Mouse (Mus musculus): ENCODE measurements at regions not wholly inside any gene's neighbourhood (a gene's known extent, or its start where the extent isn't known, plus 50 kb on each side); places are given as distances from the start of the nearest gene placed in this dataset.

DNA sequence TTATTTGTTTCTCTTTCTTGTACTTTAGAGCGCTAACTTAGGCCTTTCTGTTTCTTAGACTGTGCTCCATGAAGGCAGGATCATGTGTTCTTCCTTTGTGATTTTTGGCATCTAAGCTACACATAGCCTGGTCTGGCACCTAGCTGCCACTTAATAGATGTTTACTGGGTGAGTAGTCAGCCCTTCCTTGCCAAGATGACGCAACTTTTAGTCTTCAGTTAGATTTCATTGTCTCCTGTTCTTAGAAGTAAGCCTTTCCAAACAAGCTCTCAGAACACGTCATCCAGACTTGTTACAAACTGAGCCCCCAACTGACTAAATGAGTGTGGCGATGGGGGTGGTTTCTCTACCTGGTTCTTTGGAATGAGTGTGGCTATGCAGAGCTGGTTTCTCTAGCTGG is 85.4 kb upstream of the Rapgef5 start:
- DNase-seq (ENCODE audit: low spot score): no peak

DNA sequence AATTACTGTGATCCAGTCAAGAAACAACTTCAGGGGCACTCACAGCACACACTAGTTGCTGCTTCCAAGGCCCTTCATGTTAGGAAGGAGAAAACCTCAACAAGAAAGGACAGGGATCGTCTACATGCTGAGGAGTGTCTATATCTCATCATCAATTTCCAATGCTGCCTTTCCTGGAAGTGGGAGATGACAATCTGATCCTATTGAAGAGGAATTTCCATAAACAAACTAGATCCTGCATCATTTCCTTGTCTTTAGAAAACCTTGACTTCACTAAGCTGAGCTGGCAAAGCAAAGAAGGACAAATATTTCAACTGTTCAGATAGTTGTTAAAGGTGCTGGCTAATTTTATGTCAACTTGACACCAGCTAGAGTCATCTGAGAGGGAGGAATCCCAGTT is 83.5 kb upstream of the Rapgef5 start:
- DNase-seq (ENCODE audit: low spot score): no peak

DNA sequence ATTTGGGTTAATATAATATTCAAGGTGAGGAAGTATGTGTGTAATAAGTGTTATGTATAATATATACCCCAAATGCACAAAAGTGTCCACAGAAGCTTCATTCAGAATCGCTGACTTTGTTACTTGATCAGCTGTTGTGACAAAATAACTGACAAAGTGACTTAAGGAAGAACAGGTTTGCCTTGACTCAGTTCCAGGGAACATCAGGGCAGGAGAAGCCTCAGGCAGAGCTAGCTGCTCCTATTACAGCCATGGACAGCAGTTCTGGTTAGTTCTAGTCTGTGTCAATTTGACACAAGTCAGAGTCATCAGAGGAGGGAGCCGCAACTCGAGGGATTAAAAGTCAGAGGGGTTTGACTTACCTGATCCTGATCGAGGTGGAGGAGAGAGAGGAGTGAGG is 79.3 kb upstream of the Rapgef5 start:
- DNase-seq (ENCODE audit: low spot score): no peak

DNA sequence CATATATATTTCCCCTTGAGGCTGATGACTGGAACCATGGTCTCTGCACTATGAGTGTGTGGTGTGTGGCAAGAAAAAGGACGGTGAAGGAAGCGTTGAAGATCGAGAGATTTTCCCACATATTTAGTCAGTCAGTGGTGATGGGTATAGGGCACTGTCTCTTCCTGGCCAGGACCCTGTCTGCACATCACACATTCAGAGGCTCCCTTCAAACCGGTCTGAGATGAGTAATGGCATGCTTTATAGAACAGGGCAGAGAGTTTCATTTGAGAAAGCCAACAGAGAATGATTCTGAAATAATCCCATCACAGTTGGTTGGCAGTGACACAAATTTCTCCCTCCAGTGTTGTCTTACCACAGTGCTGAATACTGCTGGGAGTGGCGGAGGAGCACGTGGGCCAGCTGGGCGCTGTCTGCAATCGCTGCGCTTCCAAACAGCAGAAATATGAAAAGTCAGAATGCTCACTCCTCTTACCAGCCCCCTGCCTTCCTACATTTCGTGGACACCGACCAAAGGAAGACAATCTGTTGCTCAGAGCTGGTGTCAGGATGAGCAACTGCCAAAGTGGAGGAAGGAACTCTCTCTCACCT is 77.2 kb upstream of the Rapgef5 start:
- no peak for DNase-seq (ENCODE audit: low spot score)

DNA sequence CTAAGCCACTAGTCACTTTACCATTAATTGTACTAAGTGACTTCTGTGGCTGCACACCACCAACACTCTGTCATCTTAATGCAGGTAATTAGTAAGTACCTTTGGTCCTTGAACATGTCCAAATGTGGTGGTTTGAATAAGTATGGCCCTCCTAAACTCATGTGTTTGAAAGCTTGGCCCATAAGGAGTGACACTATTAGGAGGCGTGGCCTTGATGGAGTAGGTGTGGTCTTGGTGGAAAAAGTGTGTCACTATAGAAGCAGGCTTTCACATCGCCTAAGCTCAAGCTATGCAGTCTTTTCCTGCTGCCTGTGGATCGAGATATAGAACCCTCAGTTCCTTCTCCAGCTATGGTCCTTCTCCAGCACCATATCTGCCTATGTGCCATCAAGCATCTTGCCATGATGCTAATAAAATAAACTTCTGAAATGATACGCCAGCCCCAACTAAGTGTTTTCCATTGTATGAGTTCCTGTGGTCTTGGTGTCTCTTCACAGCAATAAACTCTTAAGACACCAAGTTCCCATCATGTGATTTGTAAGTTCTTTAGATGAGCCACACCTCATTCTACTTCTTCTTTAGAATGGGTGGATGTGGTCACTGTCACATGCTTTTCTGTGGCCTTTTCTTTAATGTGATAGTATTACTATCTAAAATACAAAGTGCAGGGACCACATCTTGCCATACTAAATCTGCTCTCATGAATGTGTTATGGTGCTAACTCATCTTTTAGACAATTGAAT is 71.9 kb upstream of the Rapgef5 start:
- DNase-seq (ENCODE audit: low spot score): no peak

DNA sequence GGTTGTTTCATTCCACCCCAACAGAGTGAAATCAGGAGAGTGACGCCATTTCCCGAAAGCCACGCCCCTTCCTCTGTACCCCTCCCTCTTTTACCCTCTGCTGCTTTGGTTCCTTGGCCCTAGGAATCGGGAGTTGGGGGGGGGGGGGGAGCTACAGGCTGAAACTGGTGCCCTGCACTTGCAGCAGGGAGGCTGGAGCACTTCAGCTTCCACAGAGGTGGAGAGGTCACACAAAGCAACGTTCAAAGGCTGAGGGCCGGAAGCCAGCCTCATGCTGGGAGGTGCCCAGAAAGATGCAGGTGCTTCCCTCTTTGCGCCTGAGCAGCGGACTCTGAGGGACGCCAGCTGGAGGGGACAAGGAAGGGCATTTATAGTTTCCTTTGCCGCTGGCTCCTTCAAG is 69.1 kb upstream of the Rapgef5 start:
- DNase-seq (ENCODE audit: low spot score): peak; percentile 42

DNA sequence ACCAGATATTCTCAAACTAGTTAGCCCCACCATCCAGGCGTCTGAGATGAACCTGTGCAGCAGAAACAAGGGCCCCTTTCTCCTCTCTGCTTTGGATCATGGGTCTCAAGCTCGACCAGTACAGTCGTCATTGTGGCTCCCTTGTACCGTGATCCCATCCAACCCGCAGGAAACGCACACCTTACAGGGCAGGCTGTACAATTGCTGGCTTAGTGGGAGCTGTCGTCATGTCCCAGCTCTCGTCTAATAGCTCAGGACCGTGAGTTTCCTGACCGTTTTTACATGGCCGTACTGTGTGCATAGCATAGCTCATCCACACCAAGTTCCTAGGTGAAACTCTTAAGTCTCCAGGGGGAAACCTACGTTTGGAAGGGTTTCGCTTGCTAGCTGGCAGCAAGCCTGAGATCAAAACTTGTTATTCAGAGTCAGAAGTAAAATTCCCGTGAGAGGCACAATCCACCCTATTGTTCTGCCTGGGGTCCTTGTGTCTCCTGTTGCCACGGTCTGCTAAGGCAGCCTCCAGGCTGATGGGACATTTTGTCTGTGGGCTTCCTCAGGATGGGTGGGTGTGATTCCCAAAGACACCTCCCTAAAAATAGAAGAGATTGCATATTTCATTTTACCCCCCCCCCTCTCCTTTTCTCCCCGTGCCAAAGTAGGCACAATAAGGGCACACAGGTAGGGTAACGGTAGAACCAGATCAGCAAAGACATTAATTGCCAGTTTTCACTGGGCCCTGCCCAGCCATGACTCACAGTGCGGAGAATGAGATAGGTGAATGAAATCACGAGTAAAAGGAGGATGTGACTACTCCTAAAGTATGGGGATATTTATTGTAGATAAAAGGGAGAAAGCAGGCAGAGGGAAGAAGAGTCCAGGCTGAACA is 68.2 kb upstream of the Rapgef5 start:
- DNase-seq (ENCODE audit: low spot score): no peak

- no peak for DNase-seq (ENCODE audit: low spot score)
Observed at GRCm38 (mm10) chr12:117449080-117449479, 67.2 kb upstream of the Rapgef5 start.

GRCm38 (mm10) chr12:117450106-117450505 is 66.2 kb upstream of the Rapgef5 start:
- no peak for DNase-seq (ENCODE audit: low spot score)

DNA sequence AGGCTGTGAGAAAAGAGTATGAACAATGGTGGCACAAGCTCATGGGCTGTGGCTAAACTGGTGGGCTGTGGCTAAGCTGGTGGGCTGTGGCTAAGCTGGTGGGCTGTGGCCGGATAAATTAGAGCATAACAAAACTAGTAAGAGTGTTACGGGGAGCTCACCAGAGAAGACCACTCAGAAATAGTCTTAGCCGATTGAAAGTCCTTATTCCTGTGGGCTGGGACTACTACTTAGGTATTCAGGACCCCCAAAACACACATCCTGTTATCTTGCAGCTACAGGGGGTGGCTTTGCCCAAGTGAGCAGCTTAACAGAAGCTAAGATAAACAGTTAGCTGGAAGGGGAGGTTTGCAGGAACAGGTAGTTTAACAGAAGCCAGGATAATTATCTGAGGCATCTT is 65.4 kb upstream of the Rapgef5 start:
- DNase-seq (ENCODE audit: low spot score): no peak

GRCm38 (mm10) chr12:117451441-117451840 is 64.8 kb upstream of the Rapgef5 start:
- DNase-seq (ENCODE audit: low spot score): peak; percentile 15

GRCm38 (mm10) chr12:117455800-117456199 is 60.5 kb upstream of the Rapgef5 start:
- DNase-seq (ENCODE audit: low spot score): no peak

DNA sequence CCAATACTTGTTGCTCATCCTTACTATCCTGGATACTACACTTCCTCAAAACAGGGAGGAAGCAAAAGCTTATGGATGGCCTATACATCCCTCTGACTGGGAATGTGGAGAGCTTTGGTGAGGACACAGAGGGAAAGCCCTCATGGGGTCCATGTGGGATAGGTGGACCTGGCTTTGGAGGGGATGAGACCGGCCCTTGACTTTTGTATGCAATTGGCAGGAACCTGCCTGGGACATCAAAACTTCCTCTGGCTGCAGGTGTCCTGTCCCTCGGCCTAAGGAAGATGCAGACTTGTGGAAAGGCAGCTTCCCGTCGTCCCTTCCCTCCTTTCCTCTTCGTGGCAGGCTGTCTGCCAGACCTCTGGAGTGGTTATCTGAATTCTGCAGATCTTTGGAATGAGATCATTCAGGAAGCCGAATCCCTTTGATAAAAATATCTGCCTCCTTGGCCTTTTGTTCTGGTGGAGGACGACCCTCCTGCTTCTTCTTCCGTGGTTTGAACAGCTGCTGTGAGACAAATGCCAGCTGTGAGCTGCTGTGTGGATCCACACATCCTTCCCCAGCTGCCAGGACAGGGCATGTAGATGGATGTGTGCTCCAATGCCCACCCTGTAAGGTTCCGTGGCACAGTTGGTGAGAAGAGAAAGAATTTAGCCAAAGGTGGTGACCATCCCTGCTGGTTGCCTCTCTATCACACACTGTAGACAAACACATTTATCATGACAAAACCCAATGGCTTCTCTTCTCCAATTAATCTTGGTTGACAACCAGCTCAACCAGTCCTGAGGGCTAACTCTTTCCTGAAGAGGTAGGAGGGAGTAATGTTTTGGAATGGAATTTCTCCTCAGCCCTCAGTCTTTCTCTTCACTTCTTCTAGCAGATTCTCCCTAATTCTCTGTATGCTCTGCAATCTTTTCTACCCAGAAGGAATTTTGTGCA is 57.9 kb upstream of the Rapgef5 start:
- DNase-seq (ENCODE audit: low spot score): no peak

DNA sequence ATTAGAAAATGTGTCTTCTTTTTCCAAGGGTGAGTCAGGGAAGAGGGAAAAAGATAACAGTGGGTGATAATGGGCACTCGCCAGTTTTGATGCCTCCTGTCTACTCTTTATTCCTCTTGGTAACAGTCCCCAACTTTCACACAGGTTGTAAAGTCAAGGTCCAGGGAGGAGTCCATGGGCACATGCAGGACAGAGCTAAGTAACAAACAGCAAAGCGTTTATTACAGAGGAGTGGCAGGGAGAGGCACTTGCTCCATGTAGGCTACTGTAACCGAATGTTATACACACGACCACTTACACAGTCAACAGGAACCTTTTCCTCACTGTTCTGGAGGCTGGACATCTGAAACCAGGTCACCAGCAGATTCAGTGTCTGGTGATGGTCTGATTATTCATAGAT is 56.7 kb upstream of the Rapgef5 start:
- DNase-seq (ENCODE audit: low spot score): no peak

DNA sequence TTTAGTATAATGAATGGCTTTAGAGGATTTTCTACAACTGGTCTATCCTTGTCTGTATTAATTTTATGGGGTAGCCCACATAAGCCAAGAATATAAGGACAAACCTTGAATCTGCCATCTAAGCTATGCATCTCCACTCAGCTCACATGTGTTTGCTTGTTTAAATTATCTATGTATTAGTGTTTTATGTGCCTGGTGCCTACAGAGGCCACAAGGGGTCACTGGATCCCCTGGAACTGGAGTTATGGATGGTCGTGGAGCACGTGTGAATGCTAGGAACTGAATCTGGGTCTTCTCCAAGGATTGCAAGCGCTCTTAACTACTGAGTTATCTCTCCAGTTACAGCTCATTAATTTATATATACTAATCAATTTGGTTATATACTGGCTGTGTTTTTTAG is 51.1 kb upstream of the Rapgef5 start:
- DNase-seq (ENCODE audit: low spot score): no peak

- DNase-seq (ENCODE audit: low spot score): no peak
Observed at GRCm38 (mm10) chr12:117465998-117466397, 50.3 kb upstream of the Rapgef5 start.

Data from T-cell, adult 2 months (primary cell).